Mouse (Mus musculus) stomach, postnatal 0 days (tissue): ENCODE results near the gene Rasgef1b. TPM values are rescaled to one million over a fixed set of nuclear protein-coding genes. Genes with fewer than 3 reads are reported as not detected.

Experiments
- ATAC-seq: fragments of 200-750 bp; cut with Nextera tagmentation; 2 replicates; pipeline ENCODE4 v1.8.0; 2017; ENCODE audit not compliant: low FRiP score, low TSS enrichment
- DNase-seq: peaks from one replicate; pipeline ENCODE4 v3.0.0-alpha.2; 2016; ENCODE audit warnings: low spot score
- H3K27ac ChIP-seq: fragments of 300-500 bp; sonication (generic); replicated peaks from 2 replicates; pipeline ENCODE4 v1.5.1; 2014; ENCODE audit warnings: mild to moderate bottlenecking, control low read depth
- H3K27me3 ChIP-seq: fragments of 300-500 bp; sonication (generic); 2 replicates; pipeline ENCODE4 v1.6.1; 2014; ENCODE audit warnings: low read length; ENCODE audit not compliant: control insufficient read depth, insufficient read depth
- H3K36me3 ChIP-seq: fragments of 300-500 bp; sonication (generic); 2 replicates; pipeline ENCODE4 v1.6.1; 2014; ENCODE audit warnings: low read length, mixed read lengths; ENCODE audit not compliant: control insufficient read depth, insufficient read depth
- H3K4me1 ChIP-seq: fragments of 300-500 bp; sonication (generic); replicated peaks from 2 replicates; pipeline ENCODE4 v1.6.1; 2014; ENCODE audit warnings: antibody characterized with exemption; ENCODE audit not compliant: control insufficient read depth, insufficient read depth
- H3K4me2 ChIP-seq: fragments of 300-500 bp; sonication (generic); replicated peaks from 2 replicates; pipeline ENCODE4 v1.6.1; 2014; ENCODE audit warnings: low read depth, mild to moderate bottlenecking, control low read depth, moderate library complexity
- H3K4me3 ChIP-seq: fragments of 300-500 bp; sonication (generic); 2 replicates; pipeline ENCODE4 v1.5.1; 2014; ENCODE audit warnings: low read depth, low read length, control low read depth
- H3K9ac ChIP-seq: fragments of 300-500 bp; sonication (generic); 2 replicates; pipeline ENCODE4 v1.6.1; 2014; ENCODE audit warnings: mild to moderate bottlenecking, low read length, control low read depth, mixed read lengths
- H3K9me3 ChIP-seq: fragments of 300-500 bp; sonication (generic); 2 replicates; pipeline ENCODE4 v1.6.1; 2016; ENCODE audit warnings: low read length; ENCODE audit not compliant: control insufficient read depth
- CTCF ChIP-seq: IDR thresholded peaks from 2 replicates; pipeline ENCODE4 v1.5.1; 2016; ENCODE audit warnings: antibody characterized with exemption, low read depth, mild to moderate bottlenecking, moderate library complexity
- EP300 ChIP-seq: optimal IDR thresholded peaks from 2 replicates; pipeline ENCODE3; 2016; ENCODE audit warnings: antibody characterized with exemption
- WGBS: fragments of 180-500 bp; shearing (Covaris S2); extraction: QIAGEN DNeasy Blood & Tissue Kit; methylation state at CpG from one replicate; pipeline ENCODE4 v1.1.7; 2014; 5-methylcytosine and 5-hydroxymethylcytosine counted together
- polyA plus RNA-seq: library from polyadenylated mRNA; unstranded; fragments of >200 nt; fragmentation: Nextera tagmentation; extraction: Ambion mirVana; gene quantifications from 2 replicates; pipeline ENCODE4 v1.2.1, GENCODE M21; 2015

The Rasgef1b gene
- polyA plus RNA-seq, 1 experiment from 2014 or later: 37.4 TPM

DNA sequence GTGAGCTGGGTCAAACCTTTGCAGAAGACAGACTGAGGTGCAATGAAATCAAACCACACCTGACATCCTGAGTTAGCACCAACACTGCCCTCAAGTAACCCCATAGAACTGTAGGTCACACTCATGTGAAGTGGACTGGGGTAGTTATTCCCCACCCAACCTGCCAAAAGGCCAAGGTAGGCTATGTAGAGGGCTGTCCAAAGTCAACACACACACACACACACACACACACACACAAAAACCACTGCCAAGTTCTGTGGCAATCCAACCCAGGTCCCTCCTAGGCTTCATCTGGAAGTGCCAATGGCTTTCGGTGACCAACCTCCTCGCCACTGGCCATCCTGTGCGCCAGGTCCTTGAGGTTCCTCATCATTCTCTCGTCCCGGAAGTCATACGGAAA is 488.4 kb downstream of the Rasgef1b start:
- H3K4me3 ChIP-seq: no peak overlapping the region
- no peak overlapping the region for H3K4me2 ChIP-seq
- DNase-seq (no peak), ATAC-seq (no peak)
- no peak overlapping the region for H3K9ac ChIP-seq
- H3K9me3 ChIP-seq: no peaks in the 10 kb centered on the region
- H3K4me1 ChIP-seq: no peaks in the 10 kb centered on the region; the same call in 1 of the 2 replicates
- 0 out of 2 replicates have a peak, but pooled peaks cover 3% of the 10 kb centered on the region for H3K36me3 ChIP-seq
- H3K27me3 ChIP-seq: no peaks in the 10 kb centered on the region
- WGBS: 90% methylated on average over 6 of the region's 6 CpGs
- H3K27ac ChIP-seq: no peak overlapping the region
- no peak for TF ChIP-seq CTCF
- TF ChIP-seq EP300: no peak

DNA sequence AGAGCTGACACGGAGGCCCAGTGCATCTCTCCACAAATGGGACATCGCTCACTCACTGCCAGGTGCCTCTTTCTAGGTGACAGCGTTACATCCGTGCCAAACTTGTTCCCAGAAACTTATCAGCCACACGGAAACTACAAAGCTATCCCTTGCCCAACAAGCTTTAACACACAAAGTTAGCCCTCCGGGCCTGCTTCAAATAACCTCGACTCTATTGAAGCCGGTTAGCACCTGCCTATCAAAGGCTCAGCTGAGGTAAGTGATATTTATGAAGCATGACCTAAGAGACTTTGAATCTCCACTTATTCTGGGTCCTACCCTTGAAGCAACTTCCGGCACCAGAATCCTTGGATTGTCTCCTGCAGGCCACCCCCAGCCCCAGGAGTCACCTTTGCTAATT is 489.2 kb downstream of the Rasgef1b start:
- Histone ChIP-seq H3K9me3 (no peaks in the 10 kb centered on the region), H3K36me3 (0 out of 2 replicates have a peak, but pooled peaks cover 3% of the 10 kb centered on the region), H3K27me3 (no peaks in the 10 kb centered on the region), H3K4me2 (no peak overlapping the region), H3K4me1 (no peaks in the 10 kb centered on the region; the same call in 1 of the 2 replicates), H3K9ac (no peak overlapping the region), H3K27ac (no peak overlapping the region), H3K4me3 (no peak overlapping the region)
- peak; percentile 29 for DNase-seq
- no peak for TF ChIP-seq CTCF
- no peak for TF ChIP-seq EP300
- WGBS: 63% methylated on average over 9 of the region's 9 CpGs
- no peak for ATAC-seq

DNA sequence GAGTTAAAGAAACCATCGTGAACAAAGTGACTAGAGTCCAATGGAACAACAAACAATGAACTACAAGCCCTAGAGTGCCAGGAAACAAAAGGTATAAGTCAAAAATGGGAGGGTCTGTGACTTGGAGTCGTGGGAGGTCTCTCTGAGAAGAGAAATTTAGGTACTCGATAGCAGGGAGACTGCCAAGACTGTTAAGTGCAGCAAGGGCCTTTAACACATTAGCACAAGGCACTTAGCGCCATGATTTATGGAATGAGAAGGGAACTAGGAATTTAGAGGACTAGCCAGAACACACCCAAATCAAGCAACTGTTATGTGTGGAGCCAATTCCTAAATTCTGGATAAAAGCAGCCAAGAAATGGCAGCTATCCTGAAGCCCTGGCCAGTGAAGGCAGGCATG is 490.7 kb downstream of the Rasgef1b start:
- Histone ChIP-seq H3K4me2 (no peak overlapping the region), H3K9me3 (no peaks in the 10 kb centered on the region), H3K27ac (no peak overlapping the region), H3K4me1 (no peaks in the 10 kb centered on the region; the same call in 1 of the 2 replicates), H3K4me3 (no peak overlapping the region), H3K9ac (no peak overlapping the region), H3K36me3 (0 out of 2 replicates have a peak, but pooled peaks cover 3% of the 10 kb centered on the region), H3K27me3 (no peaks in the 10 kb centered on the region)
- WGBS: 45% methylated on average over 4 of the region's 4 CpGs
- DNase-seq: no peak
- no peak for ATAC-seq
- TF ChIP-seq EP300 (no peak), CTCF (no peak)

DNA sequence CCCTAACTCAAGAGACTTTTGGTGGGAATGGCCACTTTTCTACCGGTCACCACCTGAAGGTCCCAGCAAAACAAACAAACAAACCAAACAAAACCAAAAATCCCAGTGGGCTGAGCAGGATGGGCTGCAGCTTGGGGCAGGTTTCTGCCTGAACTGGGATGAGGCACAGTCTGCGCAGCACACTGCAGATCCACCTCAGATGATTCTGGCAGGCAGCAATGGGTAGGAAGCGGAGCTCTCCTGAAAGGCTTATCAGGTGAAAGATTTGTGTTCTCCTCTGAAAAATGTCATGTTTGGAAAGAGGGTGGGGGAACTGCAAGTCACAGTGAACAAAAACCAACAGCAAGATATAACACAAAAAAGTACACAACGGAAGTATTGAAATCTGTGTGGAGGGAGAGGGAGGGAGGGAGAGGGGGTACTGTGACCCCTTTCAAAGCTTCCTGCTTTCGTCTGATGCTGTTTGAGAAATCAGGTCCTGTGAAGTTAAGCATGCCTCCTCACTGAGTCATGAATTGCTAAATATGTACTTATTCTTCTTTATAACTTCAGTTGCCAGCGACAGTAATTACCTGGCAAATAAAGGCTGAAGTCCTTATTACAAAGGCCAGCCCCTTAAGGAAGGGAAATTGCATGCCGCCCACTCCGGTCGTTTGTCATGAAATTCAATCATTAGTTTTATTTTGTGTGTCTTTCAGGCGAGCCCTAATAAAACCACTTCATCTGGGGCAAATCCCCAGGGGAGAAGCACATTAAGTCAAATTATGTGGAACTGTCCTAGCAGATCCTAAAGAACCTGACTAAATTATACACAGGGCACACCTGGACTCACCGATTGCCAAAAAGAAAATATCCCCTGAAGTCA is 491.7 kb downstream of the Rasgef1b start:
- no peak overlapping the region for H3K4me3 ChIP-seq
- H3K36me3 ChIP-seq: 0 out of 2 replicates have a peak, but pooled peaks cover 3% of the 10 kb centered on the region
- ATAC-seq (peak; percentile 67), DNase-seq (peak; percentile 50)
- WGBS: 44% methylated on average over 11 of the region's 11 CpGs
- H3K9me3 ChIP-seq: no peaks in the 10 kb centered on the region
- no peaks in the 10 kb centered on the region for H3K27me3 ChIP-seq
- no peaks in the 10 kb centered on the region; the same call in 1 of the 2 replicates for H3K4me1 ChIP-seq
- TF ChIP-seq EP300: peak; percentile 28
- TF ChIP-seq CTCF: no peak
- peak overlapping the region; percentile 29; the same call in 1 of the 2 replicates for H3K4me2 ChIP-seq
- H3K27ac ChIP-seq: peak overlapping the region; percentile 65
- H3K9ac ChIP-seq: no peak overlapping the region

DNA sequence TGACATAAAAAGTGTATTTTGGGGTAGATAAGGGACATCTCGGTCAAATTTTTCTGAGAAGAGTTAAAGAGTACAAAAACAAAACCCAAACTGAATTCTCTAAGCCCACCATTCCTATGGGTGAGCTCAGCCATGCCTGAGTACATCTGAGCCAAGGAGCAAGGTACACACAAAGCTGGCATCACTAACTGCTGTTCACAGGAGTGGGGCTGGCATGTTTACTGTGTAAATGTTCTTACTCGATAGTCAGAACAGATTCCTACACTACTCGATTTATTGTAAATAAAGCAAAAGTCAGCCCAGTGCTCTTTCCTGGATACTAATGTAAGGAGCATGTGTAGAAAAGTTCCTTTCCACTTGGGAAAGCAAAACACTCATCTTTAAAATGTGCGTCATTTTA is 492.4 kb downstream of the Rasgef1b start:
- H3K27me3 ChIP-seq: no peaks in the 10 kb centered on the region
- no peak overlapping the region for H3K4me3 ChIP-seq
- DNase-seq (peak; percentile 60), ATAC-seq (peak; percentile 77)
- H3K4me1 ChIP-seq: no peaks in the 10 kb centered on the region; the same call in 1 of the 2 replicates
- H3K4me2 ChIP-seq: no peak overlapping the region
- H3K9ac ChIP-seq: no peak overlapping the region
- TF ChIP-seq EP300 (no peak), CTCF (no peak)
- WGBS: 41% methylated on average over 4 of the region's 4 CpGs
- H3K27ac ChIP-seq: peak overlapping the region; percentile 65; the same call in 1 of the 2 replicates
- no peaks in the 10 kb centered on the region for H3K9me3 ChIP-seq
- 0 out of 2 replicates have a peak, but pooled peaks cover 3% of the 10 kb centered on the region for H3K36me3 ChIP-seq

DNA sequence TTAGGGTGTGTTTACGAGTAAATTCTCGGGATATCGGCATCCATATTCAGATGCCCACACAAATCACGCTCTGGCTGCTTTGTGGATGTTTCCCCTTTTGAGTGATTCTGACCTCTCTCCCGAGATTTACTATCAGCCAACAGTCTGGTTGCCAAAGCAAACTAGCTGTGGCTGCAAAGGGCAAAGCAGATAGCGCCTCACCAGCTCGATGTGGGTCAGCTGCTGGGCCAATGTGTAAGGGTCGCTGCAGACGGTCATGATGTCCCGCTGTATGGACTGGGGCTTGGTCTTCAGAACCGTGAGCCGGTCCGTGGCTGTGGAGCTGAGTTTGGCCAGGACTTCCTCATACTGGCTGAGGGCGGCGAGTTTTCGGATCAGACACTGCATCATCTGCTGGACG is 494.6 kb downstream of the Rasgef1b start:
- H3K4me3 ChIP-seq: no peak overlapping the region
- 0 out of 2 replicates have a peak, but pooled peaks cover 4% of the 10 kb centered on the region for H3K36me3 ChIP-seq
- H3K27me3 ChIP-seq: no peaks in the 10 kb centered on the region
- WGBS: 87% methylated on average over 17 of the region's 17 CpGs
- H3K27ac ChIP-seq: no peak overlapping the region
- H3K4me2 ChIP-seq: no peak overlapping the region
- no peak for DNase-seq
- H3K9me3 ChIP-seq: no peaks in the 10 kb centered on the region
- H3K9ac ChIP-seq: no peak overlapping the region
- TF ChIP-seq CTCF (no peak), EP300 (no peak)
- no peaks in the 10 kb centered on the region; the same call in 1 of the 2 replicates for H3K4me1 ChIP-seq
- ATAC-seq: no peak
